Mouse (Mus musculus): ENCODE measurements at regions not wholly inside any gene's neighbourhood (a gene's known extent, or its start where the extent isn't known, plus 50 kb on each side); places are given as distances from the start of the nearest gene placed in this dataset.

DNA sequence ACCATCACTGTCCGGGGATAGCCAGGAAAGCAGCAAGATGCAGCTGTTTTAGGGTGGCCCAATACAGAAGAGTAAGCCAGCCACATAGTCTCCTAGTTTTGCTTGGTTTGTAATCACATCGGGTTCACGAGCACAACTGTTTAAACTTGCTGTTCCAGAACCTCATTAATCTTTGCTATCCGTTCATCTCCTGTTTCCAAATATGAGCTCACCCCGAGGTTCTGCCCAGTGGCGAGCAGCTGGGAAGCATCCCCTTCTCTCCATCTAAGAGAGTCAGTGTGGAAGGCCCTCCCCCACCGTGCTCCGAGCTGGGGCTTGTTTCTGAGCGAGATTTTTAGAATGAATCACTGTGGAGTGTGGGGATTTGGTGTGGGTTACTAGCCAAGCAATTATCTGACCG is 183.5 kb downstream of the Phlda1 start:
- ChIA-PET POLR2A (interaction anchor here (0.6 to 0.9 kb wide), 3 partner anchors 11 to 101 kb away, joined by 3 to 4 read pairs (median 3); no protein-coding TSS in a partner anchor), CTCF (interaction anchor here (0.9 to 1.5 kb wide), 4 partner anchors 32 to 186 kb away, joined by 3 to 4 read pairs (median 3); no protein-coding TSS in a partner anchor)
- no peak for DNase-seq (ENCODE audit: low read depth, low spot score)
- no peak for TF ChIP-seq CTCF (IDR thresholded peaks at IDR 0.05)
- ATAC-seq, result peak; percentile 46
- no peaks in the 10 kb centered on the region for H3K27me3 ChIP-seq
- in situ Hi-C loops (cut with MboI; ENCODE audit: low pct_unique_long_range_greater_than_20kb), result loop anchor here (5.0 kb wide), 1 partner anchor 182 kb away; the partner anchor contains the start of gene Phlda1

GRCm38 (mm10) chr10:111693762-111694161 is 187.7 kb downstream of the Phlda1 start:
- DNase-seq (ENCODE audit: low read depth, low spot score) (no peak), ATAC-seq (no peak)
- ChIA-PET POLR2A (no interaction called here), CTCF (interaction anchor here (1.0 kb wide), 1 partner anchor 34 kb away, joined by 3 read pairs; no protein-coding TSS in a partner anchor)
- H3K27me3 ChIP-seq, result no peaks in the 10 kb centered on the region
- no peak for TF ChIP-seq CTCF (IDR thresholded peaks at IDR 0.05)
- in situ Hi-C loops (cut with MboI; ENCODE audit: low pct_unique_long_range_greater_than_20kb), result no loop called here

GRCm38 (mm10) chr10:111694227-111695200 is 188.4 kb downstream of the Phlda1 start:
- TF ChIP-seq CTCF (IDR thresholded peaks at IDR 0.05), result no peak
- DNase-seq (ENCODE audit: low read depth, low spot score) (peak; percentile 73), ATAC-seq (peak; percentile 91)
- ChIA-PET CTCF (interaction anchor here (0.8 to 1.0 kb wide), 2 partner anchors 35 to 230 kb away, joined by 3 read pairs; no protein-coding TSS in a partner anchor), POLR2A (interaction anchor here (0.7 kb wide), 1 partner anchor 921 kb away, joined by 4 read pairs; no protein-coding TSS in a partner anchor)
- no peaks in the 10 kb centered on the region for H3K27me3 ChIP-seq
- in situ Hi-C loops (cut with MboI; ENCODE audit: low pct_unique_long_range_greater_than_20kb), result no loop called here

- ATAC-seq, result no peak
These were observed 190.1 kb downstream of the Phlda1 start for GRCm38 (mm10) chr10:111695918-111696760.

DNA sequence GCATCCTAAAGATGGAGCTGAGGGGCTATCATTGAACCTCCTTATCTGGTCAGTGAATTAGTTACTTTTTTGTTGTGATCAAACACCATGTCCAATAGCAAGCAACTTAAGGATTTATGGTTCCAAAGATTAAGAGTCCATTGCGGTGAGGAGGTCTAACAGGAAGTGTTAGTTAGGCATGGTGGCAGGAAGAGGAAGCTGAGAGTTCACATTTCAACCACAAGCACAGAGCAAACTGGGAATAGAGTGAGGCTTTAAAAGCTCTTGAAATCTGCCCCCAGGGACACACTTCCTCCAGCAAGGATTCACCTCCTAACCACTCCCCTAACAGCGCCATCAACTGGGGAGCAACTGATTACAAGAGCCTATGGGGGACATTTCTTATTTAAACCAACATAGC is 190.9 kb downstream of the Phlda1 start:
- ATAC-seq (no peak), DNase-seq (ENCODE audit: low read depth, low spot score) (no peak)
- CTCF ChIA-PET, result interaction anchor here (1.6 kb wide), 1 partner anchor 10 kb away, joined by 5 read pairs; no protein-coding TSS in a partner anchor
- in situ Hi-C loops (cut with MboI; ENCODE audit: low pct_unique_long_range_greater_than_20kb), result no loop called here
- TF ChIP-seq CTCF (IDR thresholded peaks at IDR 0.05), result no peak
- POLR2A ChIA-PET, result no interaction called here
- no peaks in the 10 kb centered on the region for H3K27me3 ChIP-seq

More at GRCm38 (mm10) chr10:111695918-111696760, 190.1 kb downstream of the Phlda1 start:
- no peak for DNase-seq (ENCODE audit: low read depth, low spot score)
- no peaks in the 10 kb centered on the region for H3K27me3 ChIP-seq
- CTCF ChIA-PET, result interaction anchor here (1.1 to 1.6 kb wide), 2 partner anchors 9 to 11 kb away, joined by 3 to 5 read pairs; no protein-coding TSS in a partner anchor
- TF ChIP-seq CTCF (IDR thresholded peaks at IDR 0.05), result no peak
- in situ Hi-C loops (cut with MboI; ENCODE audit: low pct_unique_long_range_greater_than_20kb), result no loop called here
- POLR2A ChIA-PET, result no interaction called here

GRCm38 (mm10) chr10:111699557-111700508 is 193.7 kb downstream of the Phlda1 start:
- no peaks in the 10 kb centered on the region for H3K27me3 ChIP-seq
- CTCF ChIA-PET, result no interaction called here
- POLR2A ChIA-PET, result no interaction called here
- DNase-seq (ENCODE audit: low read depth, low spot score), result no peak
- no peak for ATAC-seq
- TF ChIP-seq CTCF (IDR thresholded peaks at IDR 0.05), result no peak
- in situ Hi-C loops (cut with MboI; ENCODE audit: low pct_unique_long_range_greater_than_20kb), result no loop called here

- no peaks in the 10 kb centered on the region for H3K27me3 ChIP-seq
- CTCF ChIA-PET, result no interaction called here
- no peak for TF ChIP-seq CTCF (IDR thresholded peaks at IDR 0.05)
- in situ Hi-C loops (cut with MboI; ENCODE audit: low pct_unique_long_range_greater_than_20kb), result no loop called here
- DNase-seq (ENCODE audit: low read depth, low spot score) (no peak), ATAC-seq (no peak)
- POLR2A ChIA-PET, result interaction anchor here (0.8 kb wide), 1 partner anchor 83 kb away, joined by 3 read pairs; no protein-coding TSS in a partner anchor
These were observed 194.5 kb downstream of the Phlda1 start for GRCm38 (mm10) chr10:111700570-111700969.

DNA sequence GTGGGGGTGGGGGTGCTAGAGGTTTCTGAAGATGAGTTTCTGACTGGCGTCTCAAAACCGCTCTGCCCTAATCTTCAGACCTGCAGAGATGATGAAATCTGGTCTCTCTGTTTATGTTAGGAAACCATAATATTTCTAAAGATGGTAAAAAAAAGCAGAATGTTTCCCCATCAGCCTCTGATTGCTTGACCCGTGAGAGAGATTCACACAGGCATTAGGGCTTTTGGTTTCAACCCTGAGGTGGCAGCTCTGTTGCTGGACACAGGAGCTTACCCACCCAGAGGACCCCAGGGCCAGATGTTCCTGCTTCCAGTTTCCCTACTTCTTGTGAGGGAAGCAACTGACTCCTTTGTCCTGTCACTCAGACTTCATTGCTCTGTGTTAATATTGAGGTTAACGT is 195.1 kb downstream of the Phlda1 start:
- ChIA-PET POLR2A (interaction anchor here (0.8 kb wide), 1 partner anchor 82 kb away, joined by 3 read pairs; no protein-coding TSS in a partner anchor), CTCF (no interaction called here)

GRCm38 (mm10) chr10:111702435-111702834 is 196.3 kb downstream of the Phlda1 start:
- in situ Hi-C loops (cut with MboI; ENCODE audit: low pct_unique_long_range_greater_than_20kb), result no loop called here
- CTCF ChIA-PET, result no interaction called here
- DNase-seq (ENCODE audit: low read depth, low spot score), result no peak
- no peak for ATAC-seq
- TF ChIP-seq CTCF (IDR thresholded peaks at IDR 0.05), result no peak
- no peaks in the 10 kb centered on the region for H3K27me3 ChIP-seq
- POLR2A ChIA-PET, result no interaction called here

More for the DNA sequence above, 195.1 kb downstream of the Phlda1 start:
- no peaks in the 10 kb centered on the region for H3K27me3 ChIP-seq
- no peak for TF ChIP-seq CTCF (IDR thresholded peaks at IDR 0.05)
- ATAC-seq (no peak), DNase-seq (ENCODE audit: low read depth, low spot score) (no peak)
- in situ Hi-C loops (cut with MboI; ENCODE audit: low pct_unique_long_range_greater_than_20kb), result no loop called here
